In genomic region chr19:6489030-6489429, GRCm38 (mm10) we compare ENCODE assay signal across 9 mouse cellular contexts. TPM values are rescaled to one million over a fixed set of nuclear protein-coding genes. Genes with fewer than 3 reads are reported as not detected.
DNase-seq lines count a peak whose midpoint lies in the region; ATAC-seq and TF ChIP-seq lines count a peak whose summit lies in the region.
"Had no signal": no experiment of that assay in that cellular context is flagged by ENCODE, and none has a peak within 500 bp of the region (broad histone marks: within the 10 kb centered on the region; RNA-seq: fewer than 3 reads in every experiment).

No protein-coding gene starts in this region.

- 0% methylated on average over 4 of the region's 4 CpGs for WGBS in embryonic facial prominence, embryonic 10.5 days
- 0% methylated on average over 4 of the region's 4 CpGs for WGBS in kidney, postnatal 0 days
- WGBS in liver, embryonic 14.5 days (ENCODE audit: insufficient replicate concordance) = 3% methylated on average over 4 of the region's 4 CpGs
- WGBS in neural tube, embryonic 15.5 days = 0% methylated on average over 4 of the region's 4 CpGs

- H3K36me3 ChIP-seq in embryonic facial prominence, embryonic 10.5 days (replicated peaks) = no peaks in the 10 kb centered on the region
- H3K36me3 ChIP-seq in kidney, postnatal 0 days (ENCODE audit: insufficient read depth, low read length) = no peaks in the 10 kb centered on the region
- H3K36me3 ChIP-seq in liver, embryonic 14.5 days (replicated peaks; ENCODE audit: control insufficient read depth, insufficient read depth, low read depth) = no peaks in the 10 kb centered on the region
- peaks cover 6% of the 10 kb centered on the region; the same call in 1 of the 2 replicates for H3K36me3 ChIP-seq in neural tube, embryonic 15.5 days
- H3K36me3 ChIP-seq: embryonic facial prominence, embryonic 15.5 days had no signal

- DNase-seq in A20 (ENCODE audit: low read depth, low spot score) = peak; percentile 81
- DNase-seq in adrenal gland, postnatal 25 days = peak; percentile 87
- peak; percentile 90 for DNase-seq in embryonic facial prominence, embryonic 10.5 days (ENCODE audit: low spot score)
- peak; percentile 74 for DNase-seq in heart, adult 8-10 months (ENCODE audit: low spot score)
- peak; percentile 97 for DNase-seq in kidney, postnatal 0 days (ENCODE audit: low spot score)
- peak; percentile 36 to 48 (median 38) for DNase-seq in liver, embryonic 14.5 days (ENCODE audit: low read depth in 3 of 3, low spot score in 3 of 3)
- peak; percentile 96 for DNase-seq in testis, postnatal 10 days (ENCODE audit: low spot score)

- H3K9me3 ChIP-seq in embryonic facial prominence, embryonic 10.5 days = no peaks in the 10 kb centered on the region
- H3K9me3 ChIP-seq in kidney, postnatal 0 days (replicated peaks; ENCODE audit: low read length) = no peaks in the 10 kb centered on the region
- no peaks in the 10 kb centered on the region for H3K9me3 ChIP-seq in liver, embryonic 14.5 days (ENCODE audit: control insufficient read depth, low read length)
- H3K9me3 ChIP-seq in neural tube, embryonic 15.5 days (replicated peaks) = no peaks in the 10 kb centered on the region
- H3K9me3 ChIP-seq: embryonic facial prominence, embryonic 15.5 days had no signal

- TF ChIP-seq CTCF in kidney, postnatal 0 days (IDR thresholded peaks at IDR 0.05; ENCODE audit: low read depth) = peak; percentile 99
- TF ChIP-seq CTCF in liver, embryonic 14.5 days (IDR thresholded peaks at IDR 0.05; ENCODE audit: low read depth) = peak; percentile 95

- no peak overlapping the region for H3K4me2 ChIP-seq in kidney, postnatal 0 days (ENCODE audit: low read length)
- no peak overlapping the region for H3K4me2 ChIP-seq in liver, embryonic 14.5 days (ENCODE audit: low read depth)
- no peak overlapping the region for H3K4me2 ChIP-seq in neural tube, embryonic 15.5 days
- H3K4me2 ChIP-seq: embryonic facial prominence, embryonic 15.5 days had no signal

- no peak overlapping the region for H3K9ac ChIP-seq in kidney, postnatal 0 days (ENCODE audit: low read depth, low read length)
- H3K9ac ChIP-seq in liver, embryonic 14.5 days (replicated peaks) = no peak overlapping the region
- H3K9ac ChIP-seq in neural tube, embryonic 15.5 days (replicated peaks) = no peak overlapping the region
- H3K9ac ChIP-seq: embryonic facial prominence, embryonic 15.5 days had no signal

- peaks cover 21% of the 10 kb centered on the region for H3K4me1 ChIP-seq in embryonic facial prominence, embryonic 10.5 days
- H3K4me1 ChIP-seq in kidney, postnatal 0 days (replicated peaks; ENCODE audit: insufficient read depth, low read length) = no peaks in the 10 kb centered on the region
- no peaks in the 10 kb centered on the region for H3K4me1 ChIP-seq in liver, embryonic 14.5 days (replicated peaks; ENCODE audit: control insufficient read depth in 2 of 2, insufficient read depth in 2 of 2, low read length in 1 of 2)
- H3K4me1 ChIP-seq in neural tube, embryonic 15.5 days = peaks cover 25% of the 10 kb centered on the region
- H3K4me1 ChIP-seq: embryonic facial prominence, embryonic 15.5 days had no signal

- H3K4me3 ChIP-seq in embryonic facial prominence, embryonic 10.5 days = no peak overlapping the region
- H3K4me3 ChIP-seq in kidney, postnatal 0 days (replicated peaks; ENCODE audit: low read depth, low read length) = no peak overlapping the region
- H3K4me3 ChIP-seq in liver, embryonic 14.5 days (ENCODE audit: insufficient read depth in 1 of 2, low read depth in 2 of 2, low read length in 2 of 2) = no peak overlapping the region
- H3K4me3 ChIP-seq in neural tube, embryonic 15.5 days (replicated peaks) = no peak overlapping the region
- H3K4me3 ChIP-seq: embryonic facial prominence, embryonic 15.5 days had no signal

- H3K27me3 ChIP-seq in embryonic facial prominence, embryonic 10.5 days (replicated peaks; ENCODE audit: low read depth, poor library complexity, severe bottlenecking) = peaks cover 61% of the 10 kb centered on the region
- 0 out of 2 replicates have a peak, but pooled peaks cover 6% of the 10 kb centered on the region for H3K27me3 ChIP-seq in kidney, postnatal 0 days (ENCODE audit: insufficient read depth, low read length)
- no peaks in the 10 kb centered on the region; the same call in 1 of the 2 replicates for H3K27me3 ChIP-seq in liver, embryonic 14.5 days (ENCODE audit: control insufficient read depth, insufficient read depth, low read length)
- H3K27me3 ChIP-seq in neural tube, embryonic 15.5 days (replicated peaks) = no peaks in the 10 kb centered on the region

- TF ChIP-seq EP300 in liver, embryonic 14.5 days (IDR thresholded peaks at IDR 0.05; ENCODE audit: low read depth) = no peak

- ATAC-seq in kidney, postnatal 0 days (replicated peaks; ENCODE audit: low FRiP score, low read depth) = peak; percentile 58
- no peak for ATAC-seq in liver, embryonic 14.5 days (ENCODE audit: insufficient read depth)
- ATAC-seq in neural tube, embryonic 15.5 days (ENCODE audit: low FRiP score) = peak; percentile 38; the same call in 1 of the 2 replicates

- no peak overlapping the region for H3K27ac ChIP-seq in embryonic facial prominence, embryonic 10.5 days (replicated peaks)
- H3K27ac ChIP-seq in kidney, postnatal 0 days = no peak overlapping the region
- H3K27ac ChIP-seq in liver, embryonic 14.5 days = no peak overlapping the region
- peak overlapping the region; percentile 28; the same call in 1 of the 2 replicates for H3K27ac ChIP-seq in neural tube, embryonic 15.5 days (replicated peaks)
- H3K27ac ChIP-seq: embryonic facial prominence, embryonic 15.5 days had no signal

RNA-seq across cellular contexts. Expression of gene Slc22a12, which starts 53.8 kb away (rescaled TPM):
- not detected in 2 replicates for total RNA-seq in adrenal gland, postnatal 25 days (2021)
- polyA plus RNA-seq in embryonic facial prominence, embryonic 10.5 days (2016; fragmentation: Nextera tagmentation; extraction: Ambion mirVana) = not detected in 2 replicates
- total RNA-seq in heart, adult 8-10 months (2022) = under 1 TPM in 1 of 4 experiments, not detected in 3; 0.28 TPM
- polyA plus RNA-seq in kidney, postnatal 0 days (2015; fragmentation: Nextera tagmentation; extraction: Ambion mirVana) = 21.8 and 31.4 TPM in 2 replicates
- polyA plus RNA-seq in liver, embryonic 14.5 days (2012; rRNA removed) = not detected in 2 replicates
- not detected in 2 replicates for polyA plus RNA-seq in liver, embryonic 14.5 days (2014; fragmentation: Nextera tagmentation; extraction: Ambion mirVana)
- 0.14 TPM in 1 of 2 replicates, not detected in the other for polyA plus RNA-seq in neural tube, embryonic 15.5 days (2015; fragmentation: Nextera tagmentation; extraction: Ambion mirVana)
- polyA plus RNA-seq: embryonic facial prominence, embryonic 15.5 days had no signal

Comparison
In these comparisons a context has a peak if more than half of its experiments do, and no peak if none do; other contexts are left out.
1. DNase-seq: peak in every context shown above with its lines; median percentile 97 in kidney, postnatal 0 days; 96 in testis, postnatal 10 days; 90 in embryonic facial prominence, embryonic 10.5 days; 87 in adrenal gland, postnatal 25 days; 81 in A20; 74 in heart, adult 8-10 months; 38 in liver, embryonic 14.5 days.
2. RNA of gene Slc22a12, which starts 53.8 kb away (polyA plus RNA-seq): 21.8 to 31.4 TPM in kidney, postnatal 0 days; 0.14 TPM in neural tube, embryonic 15.5 days, not detected in embryonic facial prominence, embryonic 10.5 days and not detected in liver, embryonic 14.5 days; every median in the first group is over 10 times any median in the second.